Mouse (Mus musculus): ENCODE measurements around the gene Rdh11. TPM values are rescaled to one million over a fixed set of nuclear protein-coding genes. Genes with fewer than 3 reads are reported as not detected.

The Rdh11 gene
- polyA plus RNA-seq, 1 experiment = 19.0 TPM

DNA sequence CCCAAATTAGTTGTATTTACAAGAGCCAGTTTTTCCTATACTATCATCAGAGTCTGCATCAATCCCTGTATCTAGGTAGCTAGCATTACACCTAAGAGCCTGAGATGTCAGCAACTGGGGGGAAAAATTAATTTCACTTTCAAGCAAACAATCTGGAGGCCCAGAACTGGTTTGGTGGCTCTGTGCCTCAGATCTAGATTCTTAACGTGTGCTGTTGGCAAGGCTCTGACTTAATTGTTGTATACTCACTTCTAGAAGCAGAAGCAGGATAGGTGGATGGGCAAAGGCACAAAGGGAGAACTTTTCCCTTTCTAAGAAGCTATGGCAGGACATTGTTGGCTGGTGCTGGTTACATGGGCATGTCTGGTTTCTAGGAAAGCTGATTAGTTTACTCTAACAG lies 52.7 kb downstream of the Rdh11 start:
- DNase-seq (ENCODE audit: low spot score) = no peak

- no peak for DNase-seq (ENCODE audit: low spot score)
Observed at GRCm38 (mm10) chr12:79138999-79139398, 53.1 kb downstream of the Rdh11 start.

GRCm38 (mm10) chr12:79136949-79137348 lies 55.1 kb downstream of the Rdh11 start:
- no peak for DNase-seq (ENCODE audit: low spot score)

GRCm38 (mm10) chr12:79135105-79135504 lies 57.0 kb downstream of the Rdh11 start:
- no peak for DNase-seq (ENCODE audit: low spot score)

- DNase-seq (ENCODE audit: low spot score) = no peak
Observed at GRCm38 (mm10) chr12:79134676-79135075, 57.4 kb downstream of the Rdh11 start.

DNA sequence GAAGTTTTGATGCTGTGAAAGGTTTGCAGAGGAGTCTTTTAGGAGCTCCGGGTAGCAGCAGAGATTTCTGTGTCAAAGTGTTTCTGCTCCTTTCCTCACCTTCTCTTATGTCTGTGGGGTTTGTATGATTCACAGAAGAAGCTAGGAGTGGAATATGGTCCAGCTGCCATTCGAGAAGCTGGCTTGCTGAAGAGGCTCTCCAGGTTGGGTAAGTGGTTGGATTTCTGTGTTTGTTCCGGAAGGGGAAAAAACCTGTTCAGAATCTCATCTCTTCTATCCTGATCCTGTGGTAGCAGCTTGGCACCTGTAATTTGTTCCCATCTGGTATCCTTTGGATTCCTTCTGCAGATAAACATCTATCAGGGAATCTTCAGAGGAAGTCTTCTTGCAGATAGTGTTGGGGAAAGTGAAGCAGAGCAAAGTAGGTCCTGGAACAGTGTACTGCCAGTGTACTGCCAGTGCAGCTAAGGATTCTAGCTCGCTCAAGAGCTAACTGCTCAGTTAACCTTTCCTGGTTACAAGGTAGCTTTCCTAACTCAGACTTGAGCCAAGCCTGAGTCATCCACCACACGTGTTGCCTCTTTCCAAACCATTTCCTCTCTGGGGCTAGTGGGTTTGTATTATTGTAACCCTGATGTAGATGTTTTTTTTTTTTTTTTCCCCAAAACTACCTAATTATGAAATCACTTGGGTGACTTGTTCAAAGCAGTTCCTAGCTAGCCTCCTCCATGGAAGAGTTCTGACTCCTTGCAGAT lies 60.2 kb downstream of the Rdh11 start:
- DNase-seq (ENCODE audit: low spot score) = no peak

GRCm38 (mm10) chr12:79131178-79131675 lies 60.9 kb downstream of the Rdh11 start:
- no peak for DNase-seq (ENCODE audit: low spot score)

DNA sequence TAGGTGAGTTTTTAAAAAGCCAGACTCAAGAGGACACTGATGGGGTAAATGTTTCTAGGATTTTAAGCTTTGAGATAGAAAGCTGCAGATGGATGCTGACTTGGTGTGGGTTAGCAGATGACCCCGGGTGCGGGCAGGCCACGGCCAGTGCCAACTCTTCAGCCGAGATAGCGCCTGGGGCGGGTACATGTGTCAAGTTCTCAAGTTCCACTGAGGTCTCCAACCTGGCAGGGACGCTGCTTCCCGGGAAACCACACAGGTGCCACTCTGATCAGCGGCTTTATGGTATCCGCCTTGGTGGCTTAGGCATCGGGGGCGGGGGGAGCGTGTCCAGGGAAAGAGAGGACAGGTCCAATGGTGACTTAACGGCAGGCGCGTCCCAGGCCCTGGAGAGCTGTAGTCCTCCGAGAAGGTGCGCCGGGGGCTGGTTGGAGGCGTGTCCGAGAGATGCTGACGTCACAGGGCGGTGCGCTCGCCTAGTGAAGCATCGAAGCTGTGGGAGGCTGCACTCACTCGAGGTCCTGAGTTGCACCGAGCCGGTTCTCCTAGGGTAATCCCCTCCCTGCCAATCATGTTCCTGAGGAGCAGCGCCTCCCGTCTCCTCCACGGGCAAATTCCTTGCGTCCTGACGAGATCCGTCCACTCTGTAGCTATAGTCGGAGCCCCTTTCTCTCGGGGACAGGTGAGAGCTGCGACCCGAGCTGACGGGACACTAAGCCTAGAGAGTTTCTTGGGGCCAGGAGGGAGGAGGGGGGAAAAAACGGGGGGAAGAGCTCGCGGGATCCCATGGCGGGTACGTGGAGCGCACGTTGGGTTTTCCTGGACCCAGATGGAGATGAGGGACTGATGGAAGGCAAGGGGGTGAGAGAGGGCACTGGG lies 61.6 kb downstream of the Rdh11 start, which contains the start of gene Arg2:
Arg2 (plus strand) TSS at position 479 of the 879 bp plus-strand sequence.
- peak; percentile 66 for DNase-seq (ENCODE audit: low spot score)

Other genes starting within 250 kb of the Rdh11 start
- gene Tmem229b, start 184.7 kb downstream of the Rdh11 start, polyA plus RNA-seq (2012; rRNA removed) = 8.0 and 9.4 TPM in 2 replicates
- gene Plekhh1, start 163.1 kb downstream of the Rdh11 start, polyA plus RNA-seq (2012; rRNA removed) = 20.9 and 22.1 TPM in 2 replicates
- 36.5 and 47.7 TPM in 2 replicates for gene Pigh, start 102.6 kb downstream of the Rdh11 start, polyA plus RNA-seq (2012; rRNA removed)
- gene Arg2, start 61.5 kb downstream of the Rdh11 start, polyA plus RNA-seq (2012; rRNA removed) = 18.9 and 24.4 TPM in 2 replicates
- gene Vti1b, start 19.6 kb downstream of the Rdh11 start, polyA plus RNA-seq (2012; rRNA removed) = 86.4 and 97.2 TPM in 2 replicates
- gene Rdh12, start 16.6 kb upstream of the Rdh11 start, polyA plus RNA-seq (2012; rRNA removed) = 6.7 and 8.3 TPM in 2 replicates
- 37.9 and 39.2 TPM in 2 replicates for gene Zfyve26, start 104.0 kb upstream of the Rdh11 start, polyA plus RNA-seq (2012; rRNA removed)
- gene Rad51b, start 105.0 kb upstream of the Rdh11 start, polyA plus RNA-seq (2012; rRNA removed) = 1.7 and 2.3 TPM in 2 replicates